Comparison of ENCODE assay signal across 28 mouse cellular contexts in genomic region chr8:49109095-49109494, GRCm38 (mm10).
DNase-seq lines count a peak whose midpoint lies in the region; ATAC-seq lines count a peak whose summit lies in the region.
"Had no signal": no experiment of that assay in that cellular context is flagged by ENCODE, and none has a peak within 500 bp of the region (broad histone marks: within the 10 kb centered on the region; RNA-seq: fewer than 3 reads in every experiment).

No protein-coding gene starts in this region.

- H3K4me1 ChIP-seq in embryonic facial prominence, embryonic 14.5 days (ENCODE audit: control insufficient read depth, insufficient read depth, low read length) = peaks cover 24% of the 10 kb centered on the region
- peaks cover 33% of the 10 kb centered on the region for H3K4me1 ChIP-seq in limb, embryonic 12.5 days (replicated peaks)
- H3K4me1 ChIP-seq in neural tube, embryonic 15.5 days = peaks cover 12% of the 10 kb centered on the region
- no peaks in the 10 kb centered on the region for H3K4me1 ChIP-seq in forebrain, embryonic 14.5 days (ENCODE audit: control insufficient read depth, insufficient read depth, low read length)
- H3K4me1 ChIP-seq: heart, embryonic 10.5 days; heart, embryonic 15.5 days; intestine, embryonic 15.5 days; lung, embryonic 15.5 days; midbrain, embryonic 10.5 days had no signal

- H3K9ac ChIP-seq in embryonic facial prominence, embryonic 14.5 days (ENCODE audit: low read depth, low read length) = no peak overlapping the region
- H3K9ac ChIP-seq in limb, embryonic 12.5 days (replicated peaks) = no peak overlapping the region
- H3K9ac ChIP-seq in neural tube, embryonic 15.5 days (replicated peaks) = no peak overlapping the region
- H3K9ac ChIP-seq in forebrain, embryonic 14.5 days (ENCODE audit: low read length) = no peak overlapping the region
- H3K9ac ChIP-seq: forebrain, postnatal 0 days; heart, embryonic 15.5 days; hindbrain, embryonic 12.5 days; intestine, embryonic 15.5 days; lung, embryonic 15.5 days had no signal

- H3K27me3 ChIP-seq in embryonic facial prominence, embryonic 14.5 days (replicated peaks; ENCODE audit: control insufficient read depth, insufficient read depth, low read length) = no peaks in the 10 kb centered on the region
- H3K27me3 ChIP-seq in limb, embryonic 12.5 days = no peaks in the 10 kb centered on the region
- H3K27me3 ChIP-seq in neural tube, embryonic 15.5 days (replicated peaks) = no peaks in the 10 kb centered on the region
- H3K27me3 ChIP-seq in forebrain, embryonic 14.5 days (replicated peaks; ENCODE audit: control insufficient read depth, insufficient read depth, low read length) = no peaks in the 10 kb centered on the region
- H3K27me3 ChIP-seq: CH12.LX; heart, embryonic 15.5 days; hindbrain, embryonic 12.5 days; intestine, embryonic 15.5 days; lung, embryonic 15.5 days had no signal

- H3K27ac ChIP-seq in embryonic facial prominence, embryonic 14.5 days (replicated peaks; ENCODE audit: low read depth, low read length) = peak overlapping the region; percentile 12; the same call in 1 of the 2 replicates
- peak overlapping the region; percentile 69 for H3K27ac ChIP-seq in limb, embryonic 12.5 days
- 0 out of 2 replicates have a peak overlapping the region, but pooled peaks have one; percentile 5 for H3K27ac ChIP-seq in neural tube, embryonic 15.5 days (replicated peaks)
- no peak overlapping the region for H3K27ac ChIP-seq in forebrain, embryonic 14.5 days (ENCODE audit: low read depth, low read length)
- H3K27ac ChIP-seq: forebrain, embryonic 10.5 days; heart, embryonic 10.5 days; heart, embryonic 15.5 days; hindbrain, embryonic 12.5 days; hindbrain, postnatal 0 days; intestine, embryonic 15.5 days; lung, embryonic 15.5 days; midbrain, embryonic 10.5 days had no signal

- no peaks in the 10 kb centered on the region for H3K9me3 ChIP-seq in embryonic facial prominence, embryonic 14.5 days (ENCODE audit: control insufficient read depth, low read length)
- H3K9me3 ChIP-seq in limb, embryonic 12.5 days = no peaks in the 10 kb centered on the region
- H3K9me3 ChIP-seq in neural tube, embryonic 15.5 days (replicated peaks) = no peaks in the 10 kb centered on the region
- no peaks in the 10 kb centered on the region for H3K9me3 ChIP-seq in forebrain, embryonic 14.5 days (replicated peaks; ENCODE audit: control insufficient read depth, low read length)
- H3K9me3 ChIP-seq: forebrain, embryonic 10.5 days; heart, embryonic 10.5 days; heart, embryonic 15.5 days; hindbrain, embryonic 12.5 days; intestine, embryonic 15.5 days; lung, embryonic 15.5 days; midbrain, embryonic 10.5 days had no signal

- DNase-seq in adipocyte (ENCODE audit: low spot score) = peak; percentile 9
- peak; percentile 12 for DNase-seq in embryonic facial prominence, embryonic 14.5 days (ENCODE audit: low spot score)
- no peak for DNase-seq in left cerebral cortex, adult 9 months (ENCODE audit: low spot score in 2 of 2)
- no peak for DNase-seq in cerebellum, postnatal 25 days
- no peak for DNase-seq in forebrain, embryonic 14.5 days (ENCODE audit: low spot score)
- DNase-seq: adrenal gland, adult 8-10 months; B cell, adult 2 months; cerebellum, adult 11 months; cerebellum, adult 9-10 months; forebrain, postnatal 0 days; heart, postnatal 36 days; kidney, adult 2 months; kidney, postnatal 4 days; thymus, adult 2 months; thymus, postnatal 36 days had no signal

- peak overlapping the region; percentile 21; the same call in 1 of the 2 replicates for H3K4me2 ChIP-seq in embryonic facial prominence, embryonic 14.5 days (ENCODE audit: low read depth, low read length)
- peak overlapping the region; percentile 32 for H3K4me2 ChIP-seq in limb, embryonic 12.5 days
- no peak overlapping the region for H3K4me2 ChIP-seq in neural tube, embryonic 15.5 days
- H3K4me2 ChIP-seq in forebrain, embryonic 14.5 days (ENCODE audit: low read length) = no peak overlapping the region
- H3K4me2 ChIP-seq: heart, embryonic 15.5 days; hindbrain, embryonic 12.5 days; intestine, embryonic 15.5 days; liver, embryonic 11.5 days; lung, embryonic 15.5 days had no signal

- WGBS in embryonic facial prominence, embryonic 14.5 days = 40% methylated on average over 6 of the region's 6 CpGs
- 41% methylated on average over 6 of the region's 6 CpGs for WGBS in limb, embryonic 12.5 days
- WGBS in neural tube, embryonic 15.5 days = 70% methylated on average over 6 of the region's 6 CpGs
- WGBS in forebrain, embryonic 14.5 days = 84% methylated on average over 6 of the region's 6 CpGs

- no peaks in the 10 kb centered on the region for H3K36me3 ChIP-seq in embryonic facial prominence, embryonic 14.5 days (ENCODE audit: control insufficient read depth, insufficient read depth, low read length)
- no peaks in the 10 kb centered on the region for H3K36me3 ChIP-seq in limb, embryonic 12.5 days
- no peaks in the 10 kb centered on the region for H3K36me3 ChIP-seq in neural tube, embryonic 15.5 days
- H3K36me3 ChIP-seq in forebrain, embryonic 14.5 days (ENCODE audit: control insufficient read depth, insufficient read depth, low read length) = no peaks in the 10 kb centered on the region
- H3K36me3 ChIP-seq: forebrain, embryonic 10.5 days; heart, embryonic 10.5 days; heart, embryonic 15.5 days; hindbrain, embryonic 12.5 days; intestine, embryonic 15.5 days; lung, embryonic 15.5 days; midbrain, embryonic 10.5 days had no signal

- no peak overlapping the region for H3K4me3 ChIP-seq in embryonic facial prominence, embryonic 14.5 days (ENCODE audit: low read depth, low read length)
- no peak overlapping the region for H3K4me3 ChIP-seq in limb, embryonic 12.5 days (replicated peaks)
- no peak overlapping the region for H3K4me3 ChIP-seq in neural tube, embryonic 15.5 days (replicated peaks)
- H3K4me3 ChIP-seq in forebrain, embryonic 14.5 days (ENCODE audit: low read depth, low read length) = no peak overlapping the region
- H3K4me3 ChIP-seq: forebrain, embryonic 10.5 days; heart, embryonic 10.5 days; heart, embryonic 15.5 days; hindbrain, embryonic 12.5 days; intestine, embryonic 15.5 days; lung, embryonic 15.5 days; midbrain, embryonic 10.5 days had no signal

- ATAC-seq in embryonic facial prominence, embryonic 14.5 days (ENCODE audit: low read depth) = 0 out of 2 replicates have a peak, but pooled peaks have one; percentile 16
- ATAC-seq in limb, embryonic 12.5 days (ENCODE audit: insufficient number of reproducible peaks, insufficient read depth, low FRiP score, low TSS enrichment, low read depth) = peak; percentile 9; the same call in 1 of the 2 replicates
- no peak for ATAC-seq in neural tube, embryonic 15.5 days (ENCODE audit: low FRiP score)
- no peak for ATAC-seq in forebrain, embryonic 14.5 days
- ATAC-seq: activated CD4-positive, CD25-positive, alpha-beta regulatory T cell, adult 4 months; forebrain, postnatal 0 days; hindbrain, postnatal 0 days; intestine, embryonic 15.5 days had no signal

Comparison
In these comparisons a context has a peak if more than half of its experiments do, and no peak if none do; other contexts are left out.
1. DNase-seq: peak in adipocyte (single experiment) and embryonic facial prominence, embryonic 14.5 days (single experiment); none in left cerebral cortex, adult 9 months (0 of 2), cerebellum, postnatal 25 days (0 of 2) and forebrain, embryonic 14.5 days (single experiment).
2. ATAC-seq: peak in embryonic facial prominence, embryonic 14.5 days (single experiment) and limb, embryonic 12.5 days (single experiment); none in neural tube, embryonic 15.5 days (single experiment) and forebrain, embryonic 14.5 days (single experiment).
3. H3K4me2 ChIP-seq: peak in embryonic facial prominence, embryonic 14.5 days (single experiment) and limb, embryonic 12.5 days (single experiment); none in neural tube, embryonic 15.5 days (single experiment) and forebrain, embryonic 14.5 days (single experiment).